Mouse (Mus musculus) G1E (cell line): ENCODE measurements around the gene 9130023H24Rik. TPM values are rescaled to one million over a fixed set of nuclear protein-coding genes. Genes with fewer than 3 reads are reported as not detected.

Experiments used
- ATAC-seq: 2 replicates; pipeline ENCODE4 v1.8.0; 2016; ENCODE audit warnings: mild to moderate bottlenecking; ENCODE audit not compliant: insufficient number of reproducible peaks, poor library complexity, low FRiP score, severe bottlenecking; ENCODE audit errors: extremely low read depth
- DNase-seq: peaks from one replicate; pipeline ENCODE4 v3.0.0; 2012; ENCODE audit warnings: low spot score
- H3K27me3 ChIP-seq: 2 replicates; pipeline ENCODE4 v1.6.1; 2012; ENCODE audit warnings: mild to moderate bottlenecking, low read length, inconsistent platforms; ENCODE audit not compliant: insufficient read depth
- H3K36me3 ChIP-seq: replicated peaks from 2 replicates; pipeline ENCODE3; 2012; ENCODE audit warnings: mild to moderate bottlenecking, inconsistent platforms
- H3K4me1 ChIP-seq: 2 replicates; pipeline ENCODE4 v1.6.1; 2012; ENCODE audit warnings: low read depth, low read length, inconsistent platforms, mixed read lengths; ENCODE audit not compliant: insufficient read depth
- H3K4me3 ChIP-seq: 2 replicates; pipeline ENCODE4 v1.5.1; 2012; ENCODE audit warnings: low read depth, mild to moderate bottlenecking, inconsistent platforms, low read length, moderate library complexity, mixed read lengths
- H3K9me3 ChIP-seq: replicated peaks from 2 replicates; pipeline ENCODE4 v1.6.1; 2012; ENCODE audit warnings: inconsistent platforms
- CTCF ChIP-seq: IDR thresholded peaks from 2 replicates; pipeline ENCODE4 v1.5.1; 2012; ENCODE audit warnings: low read depth, low read length, inconsistent platforms, mixed read lengths
- GATA1 ChIP-seq: IDR thresholded peaks from 2 replicates; pipeline ENCODE4 v1.6.1; 2012; ENCODE audit warnings: borderline replicate concordance, low read length, inconsistent platforms, mixed read lengths
- GATA2 ChIP-seq: IDR thresholded peaks from 2 replicates; pipeline ENCODE4 v1.6.1; 2012; ENCODE audit warnings: low read depth, low read length, inconsistent platforms, borderline replicate concordance
- POLR2AphosphoS5 ChIP-seq: IDR thresholded peaks from 2 replicates; pipeline ENCODE4 v1.6.1; 2012; ENCODE audit warnings: low read depth, low read length, inconsistent platforms; ENCODE audit not compliant: insufficient replicate concordance
- TAL1 ChIP-seq: conservative IDR thresholded peaks from 2 replicates; pipeline ENCODE4 v1.6.1; 2012; ENCODE audit warnings: low read depth, low read length, inconsistent platforms, mixed read lengths
- polyA plus RNA-seq: library from polyadenylated mRNA; stranded (reverse); fragments of >175 nt; gene quantifications from 2 replicates; pipeline ENCODE4 v1.2.3, GENCODE M21; 2012
- total RNA-seq, 2 experiments: library from RNA; stranded (forward) in 1 of 2; stranded (reverse) in 1 of 2; fragments of 200-1000 nt in 1 of 2; fragments of >200 nt in 1 of 2; fragmentation: Nextera tagmentation in 1 of 2; gene quantifications; 2 replicates each; pipeline ENCODE4 v1.2.3; 2014 to 2017

9130023H24Rik gene
- total and polyA plus RNA-seq, 3 experiments = 0.72 to 6.1 (median 5.5) TPM

GRCm38 (mm10) chr7:128256783-128257334, 19.0 kb upstream of the 9130023H24Rik start:
- peaks cover 31% of the 10 kb centered on the region for H3K4me1 ChIP-seq
- peaks cover 26% of the 10 kb centered on the region for H3K27me3 ChIP-seq
- H3K4me3 ChIP-seq = no peak overlapping the region
- no peak for TF ChIP-seq GATA1
- no peak for TF ChIP-seq TAL1
- no peak for TF ChIP-seq POLR2AphosphoS5
- no peak for TF ChIP-seq CTCF
- TF ChIP-seq GATA2 = no peak
- DNase-seq (no peak), ATAC-seq (no peak)
- no peaks in the 10 kb centered on the region for H3K9me3 ChIP-seq
- H3K36me3 ChIP-seq = no peaks in the 10 kb centered on the region

- no peak for ATAC-seq
- Histone ChIP-seq H3K36me3 (no peaks in the 10 kb centered on the region), H3K27me3 (peaks cover 27% of the 10 kb centered on the region), H3K4me1 (peaks cover 29% of the 10 kb centered on the region), H3K9me3 (no peaks in the 10 kb centered on the region), H3K4me3 (no peak overlapping the region)
- TF ChIP-seq TAL1 (no peak), GATA1 (no peak), GATA2 (no peak), POLR2AphosphoS5 (no peak), CTCF (no peak)
- no peak for DNase-seq
Observed at GRCm38 (mm10) chr7:128255757-128256156, 17.9 kb upstream of the 9130023H24Rik start.

- Histone ChIP-seq H3K4me1 (peaks cover 31% of the 10 kb centered on the region), H3K27me3 (peaks cover 27% of the 10 kb centered on the region)
- ATAC-seq = no peak
Observed at GRCm38 (mm10) chr7:128254978-128255377, 17.1 kb upstream of the 9130023H24Rik start.

GRCm38 (mm10) chr7:128252609-128253008, 14.8 kb upstream of the 9130023H24Rik start:
- Histone ChIP-seq H3K4me1 (peaks cover 32% of the 10 kb centered on the region), H3K9me3 (no peaks in the 10 kb centered on the region), H3K36me3 (no peaks in the 10 kb centered on the region), H3K27me3 (peaks cover 27% of the 10 kb centered on the region), H3K4me3 (no peak overlapping the region)
- TF ChIP-seq TAL1 (no peak), CTCF (no peak), GATA1 (no peak), GATA2 (no peak), POLR2AphosphoS5 (no peak)
- ATAC-seq (no peak), DNase-seq (no peak)

More at GRCm38 (mm10) chr7:128254978-128255377, 17.1 kb upstream of the 9130023H24Rik start:
- H3K4me3 ChIP-seq = no peak overlapping the region
- no peaks in the 10 kb centered on the region for H3K9me3 ChIP-seq
- H3K36me3 ChIP-seq = no peaks in the 10 kb centered on the region
- TF ChIP-seq POLR2AphosphoS5 (no peak), GATA1 (no peak), GATA2 (no peak), CTCF (no peak), TAL1 (no peak)
- DNase-seq = no peak

DNA sequence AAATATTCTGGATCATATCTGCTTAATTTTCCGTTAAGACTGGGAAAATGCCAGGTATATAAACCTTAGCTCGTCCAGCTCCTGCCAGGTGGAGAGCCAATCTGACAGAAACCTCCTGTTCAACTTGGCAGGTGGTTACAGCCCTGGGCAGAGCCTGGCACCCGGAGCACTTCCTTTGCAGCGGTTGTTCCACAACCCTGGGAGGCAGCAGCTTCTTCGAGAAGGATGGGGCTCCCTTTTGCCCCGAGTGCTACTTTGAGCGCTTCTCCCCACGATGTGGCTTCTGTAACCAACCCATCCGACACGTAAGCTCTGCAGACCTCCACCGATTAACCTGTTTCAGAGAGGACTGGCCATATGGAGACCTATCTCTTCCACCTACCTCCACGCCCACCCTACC, 14.1 kb upstream of the 9130023H24Rik start:
- Histone ChIP-seq H3K4me3 (no peak overlapping the region), H3K4me1 (peaks cover 36% of the 10 kb centered on the region), H3K36me3 (no peaks in the 10 kb centered on the region), H3K9me3 (no peaks in the 10 kb centered on the region), H3K27me3 (peaks cover 27% of the 10 kb centered on the region)
- ATAC-seq (no peak), DNase-seq (no peak)
- TF ChIP-seq GATA2 = no peak
- TF ChIP-seq GATA1 = no peak
- no peak for TF ChIP-seq TAL1
- TF ChIP-seq CTCF = no peak
- no peak for TF ChIP-seq POLR2AphosphoS5

GRCm38 (mm10) chr7:128249998-128250397, 12.2 kb upstream of the 9130023H24Rik start:
- no peak for ATAC-seq
- peaks cover 8% of the 10 kb centered on the region for H3K36me3 ChIP-seq
- TF ChIP-seq POLR2AphosphoS5 (no peak), TAL1 (no peak), CTCF (no peak), GATA1 (no peak), GATA2 (no peak)

More at GRCm38 (mm10) chr7:128249998-128250397, 12.2 kb upstream of the 9130023H24Rik start:
- peaks cover 37% of the 10 kb centered on the region for H3K4me1 ChIP-seq
- H3K27me3 ChIP-seq = peaks cover 27% of the 10 kb centered on the region
- H3K9me3 ChIP-seq = no peaks in the 10 kb centered on the region
- DNase-seq = no peak
- no peak overlapping the region for H3K4me3 ChIP-seq
